Mouse (Mus musculus) CH12.LX (cell line): Measurements from ENCODE around the gene Lrrc75a. TPM values are rescaled to one million over a fixed set of nuclear protein-coding genes. Genes with fewer than 3 reads are reported as not detected.

Experiments
- DNase-seq: peaks from one replicate; pipeline ENCODE4 v3.0.0-alpha.2; 2013; ENCODE audit errors: extremely low read depth
- H3K27ac ChIP-seq: 2 replicates; pipeline ENCODE4 v1.5.1; 2012; ENCODE audit warnings: low read depth, mild to moderate bottlenecking, control low read depth, moderate library complexity; ENCODE audit not compliant: insufficient read depth
- H3K27me3 ChIP-seq: replicated peaks from 2 replicates; pipeline ENCODE3; 2012; ENCODE audit warnings: inconsistent platforms
- H3K36me3 ChIP-seq, 2 experiments: replicated peaks in 1 of 2; 2 replicates each; pipeline versions ENCODE3 to v1.6.1; 2012; ENCODE audit warnings: inconsistent platforms in 1 of 2, low read length in 1 of 2, mild to moderate bottlenecking in 1 of 2, mixed read lengths in 1 of 2, moderate library complexity in 1 of 2; ENCODE audit not compliant: control insufficient read depth in 1 of 2, insufficient read depth in 1 of 2
- H3K4me1 ChIP-seq, 2 experiments: 2 replicates each; pipeline ENCODE4 v1.6.1; 2012; ENCODE audit warnings: inconsistent platforms in 1 of 2, moderate library complexity in 1 of 2; ENCODE audit not compliant: insufficient read depth in 2 of 2, control insufficient read depth in 1 of 2
- H3K4me2 ChIP-seq: 2 replicates; pipeline ENCODE4 v1.6.1; 2012; ENCODE audit warnings: low read depth, mild to moderate bottlenecking, control low read depth; ENCODE audit not compliant: poor library complexity, insufficient read depth, severe bottlenecking
- H3K4me3 ChIP-seq, 3 experiments: fragments of 150-350 bp in 1 of 3; sonication (generic) in 1 of 3; replicated peaks in 1 of 3; 2 replicates each; pipeline versions ENCODE3 to v1.5.1; 2011 to 2012; ENCODE audit warnings: low read depth in 2 of 3, low read length in 2 of 3, mild to moderate bottlenecking in 2 of 3, moderate library complexity in 2 of 3, control low read depth in 1 of 3, improper control_type of control experiment in 1 of 3, inconsistent platforms in 1 of 3, mixed read lengths in 1 of 3; ENCODE audit not compliant: poor library complexity in 1 of 3
- H3K79me2 ChIP-seq: replicated peaks from 2 replicates; pipeline ENCODE4 v1.6.1; 2012; ENCODE audit warnings: mild to moderate bottlenecking, moderate library complexity; ENCODE audit not compliant: control insufficient read depth, poor library complexity, insufficient read depth, severe bottlenecking; ENCODE audit errors: extremely low read depth
- H3K9ac ChIP-seq: 2 replicates; pipeline ENCODE4 v1.6.1; 2012; ENCODE audit warnings: low read depth, mild to moderate bottlenecking, control low read depth, moderate library complexity; ENCODE audit not compliant: insufficient read depth
- H3K9me3 ChIP-seq: replicated peaks from 2 replicates; pipeline ENCODE3; 2012; ENCODE audit warnings: low read length, inconsistent platforms, mixed read lengths
- CTCF ChIP-seq, 2 experiments: IDR thresholded peaks in 1 of 2; conservative IDR thresholded peaks in 1 of 2; 2 replicates each; pipeline ENCODE4 v1.5.1; 2011 to 2012; ENCODE audit warnings: low read depth in 2 of 2, low read length in 2 of 2, improper control_type of control experiment in 1 of 2, inconsistent platforms in 1 of 2, mild to moderate bottlenecking in 1 of 2, moderate library complexity in 1 of 2
- ELF1 ChIP-seq: IDR thresholded peaks from 2 replicates; pipeline ENCODE4 v1.6.1; 2014; ENCODE audit warnings: low read depth, mild to moderate bottlenecking, inconsistent platforms, low read length, improper control_type of control experiment
- EP300 ChIP-seq: IDR thresholded peaks from 2 replicates; pipeline ENCODE4 v1.6.1; 2011; ENCODE audit warnings: low read length, improper control_type of control experiment
- ETS1 ChIP-seq: conservative IDR thresholded peaks from 2 replicates; pipeline ENCODE4 v1.6.1; 2012; ENCODE audit warnings: low read depth, mild to moderate bottlenecking, inconsistent platforms, low read length, improper control_type of control experiment, moderate library complexity
- GABPA ChIP-seq: IDR thresholded peaks from 2 replicates; pipeline ENCODE4 v1.6.1; 2012; ENCODE audit warnings: low read depth, low read length, improper control_type of control experiment, inconsistent platforms; ENCODE audit not compliant: insufficient replicate concordance
- HCFC1 ChIP-seq: IDR thresholded peaks from 2 replicates; pipeline ENCODE4 v1.6.1; 2012; ENCODE audit warnings: low read depth, mild to moderate bottlenecking, inconsistent platforms, low read length, improper control_type of control experiment
- IRF4 ChIP-seq: IDR thresholded peaks from 2 replicates; pipeline ENCODE4 v1.6.1; 2014; ENCODE audit warnings: low read depth, mild to moderate bottlenecking, inconsistent platforms, low read length, improper control_type of control experiment
- JUN ChIP-seq: IDR thresholded peaks from 2 replicates; pipeline ENCODE4 v1.6.1; 2011; ENCODE audit warnings: low read depth, mild to moderate bottlenecking, low read length, improper control_type of control experiment, moderate library complexity; ENCODE audit not compliant: insufficient read depth
- JUND ChIP-seq: conservative IDR thresholded peaks from 2 replicates; pipeline ENCODE4 v1.6.1; 2011; ENCODE audit warnings: low read depth, low read length, improper control_type of control experiment
- KAT2A ChIP-seq: IDR thresholded peaks from 2 replicates; pipeline ENCODE4 v1.6.1; 2012; ENCODE audit warnings: low read length, improper control_type of control experiment, inconsistent platforms; ENCODE audit not compliant: insufficient replicate concordance
- MAFK ChIP-seq: IDR thresholded peaks from 2 replicates; pipeline ENCODE4 v1.6.1; 2011; ENCODE audit warnings: low read length, improper control_type of control experiment; ENCODE audit not compliant: insufficient replicate concordance
- MAX ChIP-seq: IDR thresholded peaks from 2 replicates; pipeline ENCODE4 v1.6.1; 2011; ENCODE audit warnings: low read length, improper control_type of control experiment
- MAZ ChIP-seq: IDR thresholded peaks from 2 replicates; pipeline ENCODE4 v1.6.1; 2012; ENCODE audit warnings: low read depth, mild to moderate bottlenecking, inconsistent platforms, low read length, improper control_type of control experiment, moderate library complexity
- MEF2A ChIP-seq: IDR thresholded peaks from 2 replicates; pipeline ENCODE4 v1.6.1; 2014; ENCODE audit warnings: low read depth, mild to moderate bottlenecking, inconsistent platforms, low read length, improper control_type of control experiment, borderline replicate concordance
- NELFE ChIP-seq: IDR thresholded peaks from 2 replicates; pipeline ENCODE4 v1.6.1; 2011; ENCODE audit warnings: low read depth, low read length, improper control_type of control experiment
- NRF1 ChIP-seq: IDR thresholded peaks from 2 replicates; pipeline ENCODE4 v1.6.1; 2014; ENCODE audit warnings: low read depth, mild to moderate bottlenecking, inconsistent platforms, low read length, improper control_type of control experiment, moderate library complexity
- PAX5 ChIP-seq: IDR thresholded peaks from 2 replicates; pipeline ENCODE4 v1.6.1; 2012; ENCODE audit warnings: low read length, inconsistent platforms, mixed read lengths
- POLR2AphosphoS2 ChIP-seq: IDR thresholded peaks from 2 replicates; pipeline ENCODE4 v1.6.1; 2011; ENCODE audit warnings: low read depth, low read length, improper control_type of control experiment
- SIN3A ChIP-seq: IDR thresholded peaks from 2 replicates; pipeline ENCODE4 v1.6.1; 2012; ENCODE audit warnings: low read length, improper control_type of control experiment, inconsistent platforms
- TBP ChIP-seq: conservative IDR thresholded peaks from 2 replicates; pipeline ENCODE4 v1.6.1; 2011; ENCODE audit warnings: low read depth, low read length, improper control_type of control experiment
- UBTF ChIP-seq: IDR thresholded peaks from 2 replicates; pipeline ENCODE4 v1.6.1; 2012; ENCODE audit warnings: low read depth, mild to moderate bottlenecking, inconsistent platforms, low read length, improper control_type of control experiment, moderate library complexity
- USF1 ChIP-seq: IDR thresholded peaks from 2 replicates; pipeline ENCODE4 v1.6.1; 2014; ENCODE audit warnings: low read depth, mild to moderate bottlenecking, inconsistent platforms, low read length, improper control_type of control experiment
- USF2 ChIP-seq: conservative IDR thresholded peaks from 2 replicates; pipeline ENCODE4 v1.6.1; 2011; ENCODE audit warnings: low read depth, low read length, improper control_type of control experiment
- ZC3H11A ChIP-seq: IDR thresholded peaks from 2 replicates; pipeline ENCODE4 v1.6.1; 2012; ENCODE audit warnings: low read depth, mild to moderate bottlenecking, inconsistent platforms, low read length, improper control_type of control experiment
- ZKSCAN1 ChIP-seq: IDR thresholded peaks from 2 replicates; pipeline ENCODE4 v1.6.1; 2012; ENCODE audit warnings: low read depth, inconsistent platforms, low read length, improper control_type of control experiment, borderline replicate concordance
- ZNF384 ChIP-seq: IDR thresholded peaks from 2 replicates; pipeline ENCODE4 v1.6.1; 2012; ENCODE audit warnings: low read depth, low read length, improper control_type of control experiment, inconsistent platforms
- dilution Hi-C: fragments of 300-500 bp; cut with MboI; formaldehyde crosslinking; loops from 2 replicates; pipeline ENCODE4 v1.14.3; 2020; ENCODE audit warnings: low sequenced_read_pairs; ENCODE audit not compliant: extremely low pct_unique_long_range_greater_than_20kb, extremely low pct_ligation_motif_present
- in situ Hi-C: fragments of 300-500 bp; cut with MboI; formaldehyde crosslinking; loops from 3 replicates; pipeline ENCODE4 v1.14.3; 2019; ENCODE audit warnings: low sequenced_read_pairs, low pct_ligation_motif_present, low pct_unique_long_range_greater_than_20kb, mixed read lengths
- polyA plus RNA-seq: library from polyadenylated mRNA; unstranded; fragments of >175 nt; gene quantifications from 2 replicates; pipeline ENCODE4 v1.2.1, GENCODE M21; 2012; ENCODE audit warnings: low read depth; ENCODE audit not compliant: insufficient read length
- total RNA-seq, 2 experiments: library from RNA; depleted of rRNA; stranded (reverse); fragments of 300-350 nt in 1 of 2; fragments of >200 nt in 1 of 2; gene quantifications; 2 replicates each; pipeline ENCODE4 v1.2.3; 2012 to 2014

Gene Lrrc75a
- total and polyA plus RNA-seq, 3 experiments, result 1.3 to 12.6 (median 1.8) TPM

DNA sequence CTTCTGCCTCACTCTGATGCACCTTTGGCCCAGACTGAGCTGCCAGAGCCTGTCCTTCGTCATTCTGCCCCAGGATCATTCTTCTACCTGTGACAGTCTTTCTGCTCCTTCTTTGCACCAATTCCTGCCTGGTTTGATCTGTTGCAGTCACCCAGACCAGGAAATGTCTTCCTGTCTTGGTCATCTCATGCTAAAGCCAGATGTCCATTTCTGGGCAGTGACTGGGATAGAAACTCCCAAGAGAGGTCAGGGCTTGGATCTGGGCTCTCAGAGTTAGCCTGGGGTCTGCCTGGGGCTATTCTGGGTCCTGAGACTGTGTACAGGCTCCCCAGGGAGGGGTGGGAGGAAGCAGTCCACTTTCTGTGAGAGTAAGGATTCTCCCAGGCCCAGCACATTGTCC, 82.1 kb downstream of the Lrrc75a start:
- Histone ChIP-seq H3K4me3 (no peak overlapping the region), H3K36me3 (no peaks in the 10 kb centered on the region), H3K79me2 (no peaks in the 10 kb centered on the region), H3K9ac (no peak overlapping the region), H3K27me3 (no peaks in the 10 kb centered on the region), H3K4me2 (no peak overlapping the region), H3K4me1 (peaks cover 9 to 19% of the 10 kb centered on the region in 2 experiments), H3K9me3 (peaks cover 2% of the 10 kb centered on the region), H3K27ac (no peak overlapping the region)
- in situ Hi-C loops, result no loop called here
- TF ChIP-seq IRF4, result no peak
- no peak for TF ChIP-seq NRF1
- TF ChIP-seq MEF2A, result no peak
- no peak for TF ChIP-seq UBTF
- TF ChIP-seq ZKSCAN1, result no peak
- no peak for TF ChIP-seq GABPA
- TF ChIP-seq HCFC1, result no peak
- TF ChIP-seq EP300, result no peak
- no peak for TF ChIP-seq SIN3A
- TF ChIP-seq CTCF (conservative IDR thresholded peaks at IDR 0.05 in 1 of 2, IDR thresholded peaks at IDR 0.05 in 1 of 2; ENCODE audit: low read depth in 2 of 2, low read length in 2 of 2), result no peak
- no peak for TF ChIP-seq ZNF384
- TF ChIP-seq NELFE, result no peak
- no peak for TF ChIP-seq ELF1
- no peak for TF ChIP-seq USF2
- TF ChIP-seq JUND, result no peak
- no peak for TF ChIP-seq USF1
- DNase-seq, result no peak
- dilution Hi-C loops, result no loop called here

DNA sequence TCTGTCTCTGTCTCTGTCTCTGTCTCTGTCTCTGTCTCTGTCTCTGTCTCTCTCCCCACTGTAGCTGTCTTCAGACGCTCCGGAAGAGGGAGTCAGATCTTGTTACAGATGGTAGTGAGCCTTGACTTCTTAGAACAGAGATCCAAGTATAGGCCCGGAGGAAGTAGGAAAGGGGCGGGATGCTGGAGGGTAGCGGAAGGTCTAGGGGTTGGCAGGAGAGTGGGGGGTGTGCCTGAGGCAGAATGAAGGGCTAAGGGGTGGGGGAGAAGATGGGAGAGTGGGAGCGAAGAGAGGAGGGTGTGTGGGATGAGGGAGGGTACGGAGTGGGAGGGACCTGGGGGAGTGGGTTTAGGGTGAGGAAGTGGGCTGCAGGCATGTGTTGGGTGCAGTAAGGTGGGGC, 82.6 kb downstream of the Lrrc75a start:
- Histone ChIP-seq H3K9me3 (peaks cover 2% of the 10 kb centered on the region), H3K27me3 (no peaks in the 10 kb centered on the region), H3K9ac (no peak overlapping the region), H3K36me3 (no peaks in the 10 kb centered on the region), H3K4me3 (no peak overlapping the region), H3K27ac (no peak overlapping the region), H3K4me1 (peaks cover 9 to 19% of the 10 kb centered on the region in 2 experiments), H3K4me2 (no peak overlapping the region), H3K79me2 (no peaks in the 10 kb centered on the region)
- DNase-seq, result no peak
- in situ Hi-C loops, result no loop called here
- TF ChIP-seq MAZ, result no peak
- no peak for TF ChIP-seq MEF2A
- TF ChIP-seq ZC3H11A, result no peak
- no peak for TF ChIP-seq PAX5
- no peak for TF ChIP-seq JUN
- no peak for TF ChIP-seq KAT2A
- TF ChIP-seq POLR2AphosphoS2, result no peak
- TF ChIP-seq ELF1, result no peak
- TF ChIP-seq MAFK, result no peak
- no peak for TF ChIP-seq TBP
- TF ChIP-seq ETS1, result no peak
- TF ChIP-seq MAX, result no peak
- TF ChIP-seq USF1, result no peak
- TF ChIP-seq SIN3A, result no peak
- dilution Hi-C loops, result no loop called here
